Mouse (Mus musculus) thymus, adult 2 months (tissue): ENCODE data around the gene Pcbp2.

Experiments
- CTCF ChIP-seq: fragments of 200-500 bp; IDR thresholded peaks from 2 replicates; pipeline ENCODE4 v1.5.1; 2012; ENCODE audit warnings: mild to moderate bottlenecking, control low read depth, low read length, moderate library complexity, borderline replicate concordance; ENCODE audit not compliant: control insufficient read depth, poor library complexity, insufficient read depth; ENCODE audit errors: extremely low read depth
- POLR2A ChIP-seq: fragments of 200-500 bp; IDR thresholded peaks from 2 replicates; pipeline ENCODE4 v1.6.1; 2012; ENCODE audit warnings: mild to moderate bottlenecking, low read length, control low read depth, moderate library complexity; ENCODE audit not compliant: control insufficient read depth, poor library complexity, insufficient read depth; ENCODE audit errors: extremely low read depth

- no peak for TF ChIP-seq CTCF
- TF ChIP-seq POLR2A: no peak
Measured at GRCm38 (mm10) chr15:102500479-102500878, 30.1 kb downstream of the Pcbp2 start.
